Mouse (Mus musculus): ENCODE measurements at regions not wholly inside any gene's neighbourhood (a gene's known extent, or its start where the extent isn't known, plus 50 kb on each side); places are given as distances from the start of the nearest gene placed in this dataset.

- 38% methylated on average over 15 of the region's 15 CpGs for WGBS
- Histone ChIP-seq H3K4me3 (ENCODE audit: extremely low read depth, insufficient read depth, insufficient read length) (no peak overlapping the region), H3K27me3 (ENCODE audit: control insufficient read depth, insufficient read depth, low read length) (no peaks in the 10 kb centered on the region), H3K36me3 (ENCODE audit: control insufficient read depth, insufficient read depth, low read length) (no peaks in the 10 kb centered on the region), H3K4me1 (ENCODE audit: control insufficient read depth, insufficient read depth, insufficient read length) (peaks cover 5% of the 10 kb centered on the region; the same call in 1 of the 2 replicates), H3K27ac (ENCODE audit: insufficient read depth, low read length) (no peak overlapping the region)
- TF ChIP-seq POLR2A (IDR thresholded peaks at IDR 0.05; ENCODE audit: low read depth, low read length) (no peak), CTCF (IDR thresholded peaks at IDR 0.05; ENCODE audit: extremely low read depth, insufficient read depth, insufficient read length, insufficient replicate concordance) (no peak)
- DNase-seq (ENCODE audit: low read depth in 1 of 2, low spot score in 2 of 2) = no peak
Measured at GRCm38 (mm10) chr1:64308560-64308959, 186.5 kb upstream of the Klf7 start.

DNA sequence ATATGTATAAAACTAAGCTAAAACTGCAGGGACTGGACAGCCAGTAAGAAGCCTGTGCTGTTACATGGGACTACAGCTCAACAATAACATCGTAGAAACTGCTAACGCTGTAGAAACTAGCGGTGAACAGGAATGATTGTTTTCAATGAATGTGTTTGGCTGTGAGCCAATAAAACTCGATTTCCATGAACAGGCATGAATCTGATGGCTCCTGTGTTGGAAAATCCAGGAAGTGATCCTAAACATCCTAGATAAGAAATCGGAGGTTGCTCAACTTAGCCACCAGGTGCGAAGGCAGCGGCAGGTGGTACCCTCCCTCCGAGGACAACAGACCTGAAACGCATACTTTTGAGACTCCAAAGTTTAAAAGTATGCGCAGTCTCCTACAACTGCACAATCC, 186.0 kb upstream of the Klf7 start:
- 47% methylated on average over 10 of the region's 10 CpGs for WGBS
- no peak for TF ChIP-seq CTCF (IDR thresholded peaks at IDR 0.05; ENCODE audit: extremely low read depth, insufficient read depth, insufficient read length, insufficient replicate concordance)
- no peak for TF ChIP-seq POLR2A (IDR thresholded peaks at IDR 0.05; ENCODE audit: low read depth, low read length)
- H3K4me1 ChIP-seq (ENCODE audit: control insufficient read depth, insufficient read depth, insufficient read length) = peaks cover 5% of the 10 kb centered on the region; the same call in 1 of the 2 replicates
- H3K4me3 ChIP-seq (ENCODE audit: extremely low read depth, insufficient read depth, insufficient read length) = no peak overlapping the region
- H3K27ac ChIP-seq (ENCODE audit: insufficient read depth, low read length) = no peak overlapping the region
- H3K27me3 ChIP-seq (ENCODE audit: control insufficient read depth, insufficient read depth, low read length) = no peaks in the 10 kb centered on the region
- H3K36me3 ChIP-seq (ENCODE audit: control insufficient read depth, insufficient read depth, low read length) = no peaks in the 10 kb centered on the region
- no peak for DNase-seq (ENCODE audit: low read depth in 1 of 2, low spot score in 2 of 2)

- no peaks in the 10 kb centered on the region for H3K27me3 ChIP-seq (ENCODE audit: control insufficient read depth, insufficient read depth, low read length)
- peaks cover 8% of the 10 kb centered on the region for H3K4me1 ChIP-seq (ENCODE audit: control insufficient read depth, insufficient read depth, insufficient read length)
- no peaks in the 10 kb centered on the region for H3K36me3 ChIP-seq (ENCODE audit: control insufficient read depth, insufficient read depth, low read length)
- 33% methylated on average over 13 of the region's 13 CpGs for WGBS
- TF ChIP-seq CTCF (IDR thresholded peaks at IDR 0.05; ENCODE audit: extremely low read depth, insufficient read depth, insufficient read length, insufficient replicate concordance) (no peak), POLR2A (IDR thresholded peaks at IDR 0.05; ENCODE audit: low read depth, low read length) (no peak)
- no peak overlapping the region for H3K4me3 ChIP-seq (ENCODE audit: extremely low read depth, insufficient read depth, insufficient read length)
- no peak for DNase-seq (ENCODE audit: low read depth in 1 of 2, low spot score in 2 of 2)
- peak overlapping the region; percentile 64 for H3K27ac ChIP-seq (ENCODE audit: insufficient read depth, low read length)
Measured at GRCm38 (mm10) chr1:64305427-64306213, 183.5 kb upstream of the Klf7 start.

GRCm38 (mm10) chr1:64302833-64303358, 180.8 kb upstream of the Klf7 start:
- peaks cover 8% of the 10 kb centered on the region for H3K4me1 ChIP-seq (ENCODE audit: control insufficient read depth, insufficient read depth, insufficient read length)
- H3K27ac ChIP-seq (ENCODE audit: insufficient read depth, low read length) = peak overlapping the region; percentile 95
- 2% methylated on average over 10 of the region's 10 CpGs for WGBS
- H3K27me3 ChIP-seq (ENCODE audit: control insufficient read depth, insufficient read depth, low read length) = no peaks in the 10 kb centered on the region
- H3K36me3 ChIP-seq (ENCODE audit: control insufficient read depth, insufficient read depth, low read length) = no peaks in the 10 kb centered on the region
- peak overlapping the region; percentile 65 for H3K4me3 ChIP-seq (ENCODE audit: extremely low read depth, insufficient read depth, insufficient read length)
- peak; percentile 27 to 40 for DNase-seq (ENCODE audit: low read depth in 1 of 2, low spot score in 2 of 2)
- TF ChIP-seq POLR2A (IDR thresholded peaks at IDR 0.05; ENCODE audit: low read depth, low read length) = no peak
- TF ChIP-seq CTCF (IDR thresholded peaks at IDR 0.05; ENCODE audit: extremely low read depth, insufficient read depth, insufficient read length, insufficient replicate concordance) = no peak

GRCm38 (mm10) chr1:64301530-64302061, 179.5 kb upstream of the Klf7 start:
- 34% methylated on average over 6 of the region's 6 CpGs for WGBS
- DNase-seq (ENCODE audit: low read depth in 1 of 2, low spot score in 2 of 2) = no peak
- Histone ChIP-seq H3K4me3 (ENCODE audit: extremely low read depth, insufficient read depth, insufficient read length) (no peak overlapping the region), H3K4me1 (ENCODE audit: control insufficient read depth, insufficient read depth, insufficient read length) (peaks cover 8% of the 10 kb centered on the region), H3K27me3 (ENCODE audit: control insufficient read depth, insufficient read depth, low read length) (no peaks in the 10 kb centered on the region), H3K36me3 (ENCODE audit: control insufficient read depth, insufficient read depth, low read length) (no peaks in the 10 kb centered on the region), H3K27ac (ENCODE audit: insufficient read depth, low read length) (peak overlapping the region; percentile 34; the same call in 1 of the 2 replicates)
- TF ChIP-seq POLR2A (IDR thresholded peaks at IDR 0.05; ENCODE audit: low read depth, low read length) = no peak
- TF ChIP-seq CTCF (IDR thresholded peaks at IDR 0.05; ENCODE audit: extremely low read depth, insufficient read depth, insufficient read length, insufficient replicate concordance) = no peak

- H3K4me3 ChIP-seq (ENCODE audit: extremely low read depth, insufficient read depth, insufficient read length) = no peak overlapping the region
- no peaks in the 10 kb centered on the region for H3K27me3 ChIP-seq (ENCODE audit: control insufficient read depth, insufficient read depth, low read length)
- peaks cover 8% of the 10 kb centered on the region for H3K4me1 ChIP-seq (ENCODE audit: control insufficient read depth, insufficient read depth, insufficient read length)
- no peak for DNase-seq (ENCODE audit: low read depth in 1 of 2, low spot score in 2 of 2)
- H3K27ac ChIP-seq (ENCODE audit: insufficient read depth, low read length) = peak overlapping the region; percentile 34; the same call in 1 of the 2 replicates
- H3K36me3 ChIP-seq (ENCODE audit: control insufficient read depth, insufficient read depth, low read length) = no peaks in the 10 kb centered on the region
- no peak for TF ChIP-seq POLR2A (IDR thresholded peaks at IDR 0.05; ENCODE audit: low read depth, low read length)
- TF ChIP-seq CTCF (IDR thresholded peaks at IDR 0.05; ENCODE audit: extremely low read depth, insufficient read depth, insufficient read length, insufficient replicate concordance) = no peak
- WGBS = 67% methylated on average over 8 of the region's 8 CpGs
Measured at GRCm38 (mm10) chr1:64300951-64301529, 179.0 kb upstream of the Klf7 start.

Data from spleen, adult 2 months (tissue).